Mouse (Mus musculus): ENCODE measurements around the gene Gm49510.

DNA sequence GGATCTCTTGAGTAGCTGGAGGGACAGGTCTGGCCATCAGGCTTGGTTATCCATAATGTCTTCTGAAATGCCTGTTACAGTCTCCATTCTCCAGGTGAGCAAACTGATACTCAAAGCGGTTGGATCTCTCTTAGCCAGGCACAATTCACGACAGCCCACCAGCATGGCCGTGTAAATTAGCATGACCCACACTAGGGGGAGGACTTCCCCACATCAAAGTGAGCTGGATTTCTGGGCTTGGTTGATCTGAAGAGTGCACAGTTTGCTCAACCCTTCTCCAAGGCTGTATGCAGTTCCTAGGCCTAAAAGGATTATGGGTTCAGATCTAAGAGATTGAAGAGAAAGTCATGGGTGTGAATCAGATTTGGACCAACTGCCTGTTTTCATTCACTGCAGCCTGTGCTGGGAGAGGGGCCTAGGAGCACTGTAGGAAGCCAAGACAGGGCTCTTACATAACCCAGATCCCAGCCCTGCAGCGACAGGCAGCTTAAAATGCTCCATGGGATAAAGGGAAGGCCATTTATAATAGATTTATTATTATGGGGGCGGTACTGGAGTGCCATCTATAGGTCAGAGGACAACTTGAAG, 27.4 kb upstream of the Gm49510 start:
- TF ChIP-seq CTCF (IDR thresholded peaks at IDR 0.05; ENCODE audit: low read depth, low read length) (no peak), POLR2A (IDR thresholded peaks at IDR 0.05; ENCODE audit: borderline replicate concordance, low read depth, low read length) (no peak)

Measured in bone marrow macrophage, adult 2 months (primary cell).